Mouse (Mus musculus) layer of hippocampus, adult 9-11 months (tissue): ENCODE measurements around the gene Pxmp4.

Experiments
- DNase-seq: peaks from one replicate; pipeline ENCODE4 v3.0.0; 2022

Gene Pxmp4

GRCm38 (mm10) chr2:154609050-154609767, 5.7 kb upstream of the Pxmp4 start:
- no peak for DNase-seq

- DNase-seq, result no peak
Measured at GRCm38 (mm10) chr2:154606965-154607364, 3.5 kb upstream of the Pxmp4 start.

GRCm38 (mm10) chr2:154604156-154604555, 648 bp upstream of the Pxmp4 start:
- no peak for DNase-seq

- no peak for DNase-seq
Measured at GRCm38 (mm10) chr2:154603007-154603637, 386 bp downstream of the Pxmp4 start.

- no peak for DNase-seq
Measured at GRCm38 (mm10) chr2:154601324-154601723, 2.2 kb downstream of the Pxmp4 start.

GRCm38 (mm10) chr2:154600586-154600985, 2.9 kb downstream of the Pxmp4 start:
- DNase-seq, result no peak

GRCm38 (mm10) chr2:154597399-154597798, 6.1 kb downstream of the Pxmp4 start:
- no peak for DNase-seq

GRCm38 (mm10) chr2:154595775-154596174, 7.7 kb downstream of the Pxmp4 start:
- DNase-seq, result peak; percentile 46

GRCm38 (mm10) chr2:154593025-154593424, 10.5 kb downstream of the Pxmp4 start:
- no peak for DNase-seq

GRCm38 (mm10) chr2:154591239-154591638, 12.3 kb downstream of the Pxmp4 start:
- DNase-seq, result no peak

GRCm38 (mm10) chr2:154589051-154589450, 14.5 kb downstream of the Pxmp4 start:
- DNase-seq, result no peak

GRCm38 (mm10) chr2:154586405-154586804, 17.1 kb downstream of the Pxmp4 start:
- no peak for DNase-seq

- DNase-seq, result no peak
Measured at GRCm38 (mm10) chr2:154584931-154585601, 18.4 kb downstream of the Pxmp4 start.

- DNase-seq, result peak; percentile 95
Measured at GRCm38 (mm10) chr2:154583906-154584872, 19.3 kb downstream of the Pxmp4 start.

GRCm38 (mm10) chr2:154581421-154581820, 22.1 kb downstream of the Pxmp4 start:
- DNase-seq, result no peak

- no peak for DNase-seq
Measured at GRCm38 (mm10) chr2:154580586-154580985, 22.9 kb downstream of the Pxmp4 start.

GRCm38 (mm10) chr2:154577744-154578067, 25.8 kb downstream of the Pxmp4 start:
- DNase-seq, result no peak

GRCm38 (mm10) chr2:154576876-154577743, 26.4 kb downstream of the Pxmp4 start:
- DNase-seq, result no peak

GRCm38 (mm10) chr2:154574271-154574670, 29.2 kb downstream of the Pxmp4 start:
- no peak for DNase-seq

- DNase-seq, result no peak
Measured at GRCm38 (mm10) chr2:154572996-154573395, 30.5 kb downstream of the Pxmp4 start.

GRCm38 (mm10) chr2:154571976-154572375, 31.5 kb downstream of the Pxmp4 start:
- DNase-seq, result no peak

- DNase-seq, result no peak
Measured at GRCm38 (mm10) chr2:154571266-154571665, 32.2 kb downstream of the Pxmp4 start.
